In the genomic region with DNA sequence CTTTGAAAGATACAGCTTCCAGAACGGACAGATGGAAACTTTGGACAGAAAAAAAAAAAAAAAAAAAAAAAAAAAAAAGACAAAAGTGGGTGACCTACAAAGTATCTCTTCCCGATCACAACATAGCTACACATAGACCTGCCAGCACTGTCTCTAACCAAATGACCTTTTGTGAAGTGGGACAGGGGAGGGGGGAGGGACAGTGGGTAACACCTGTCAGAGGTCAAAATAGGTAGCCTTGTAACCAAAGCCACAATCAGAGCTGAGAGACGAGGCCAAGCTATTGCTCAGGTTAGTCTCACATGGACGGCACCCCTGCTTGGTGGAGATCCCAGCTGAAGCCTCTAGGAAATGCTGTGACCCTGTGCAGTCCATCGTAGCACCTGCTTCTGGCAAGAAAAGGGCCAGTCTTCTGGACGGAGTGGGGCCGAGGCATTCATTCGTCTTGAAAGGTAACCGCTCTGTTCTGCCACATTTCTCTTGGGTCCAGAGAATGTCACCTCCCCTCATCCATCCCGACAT, we compare ENCODE assay signal across 2 mouse cellular contexts.
A peak's percentile ranks its signal among the peaks of the same experiment; 100 is the strongest.
TF ChIP-seq lines count a peak whose summit lies in the region.

No protein-coding gene starts in this region.

TF ChIP-seq in CH12.LX, 34 proteins besides CTCF, POLR2A, EP300 and RAD21:
- no peak for TF ChIP-seq BHLHE40 (IDR thresholded peaks at IDR 0.05; ENCODE audit: low read depth, low read length)
- 0 out of 2 replicates have a peak, but pooled peaks have one; percentile 13 for TF ChIP-seq ZNF384 (IDR thresholded peaks at IDR 0.05; ENCODE audit: low read depth, low read length)

TF ChIP-seq in MEL, 35 proteins besides CTCF, POLR2A, EP300 and RAD21:
- TF ChIP-seq ZNF384 (IDR thresholded peaks at IDR 0.05; ENCODE audit: low read depth, low read length) (peak; percentile 19; the same call in 1 of the 2 replicates), USF1 (IDR thresholded peaks at IDR 0.05; ENCODE audit: low read depth, low read length) (no peak)
